Mouse (Mus musculus) forebrain, embryonic 12.5 days (tissue): Measurements from ENCODE around the gene Prdm8. TPM values are rescaled to one million over a fixed set of nuclear protein-coding genes. Genes with fewer than 3 reads are reported as not detected.

Experiments
- polyA plus RNA-seq: library from polyadenylated mRNA; unstranded; fragments of >200 nt; fragmentation: Nextera tagmentation; extraction: Ambion mirVana; gene quantifications from 2 replicates; pipeline ENCODE4 v1.2.1, GENCODE M21; 2016

Gene Prdm8
- polyA plus RNA-seq, 1 experiment from 2014 or later = 3.2 TPM

Other genes with a start within 250 kb of the Prdm8 start
- gene Antxr2, start 136.2 kb upstream of the Prdm8 start, polyA plus RNA-seq = 9.2 and 9.5 TPM in 2 replicates
- 0.36 and 0.56 TPM in 2 replicates for gene Fgf5, start 87.0 kb downstream of the Prdm8 start, polyA plus RNA-seq
- gene Cfap299, start 162.1 kb downstream of the Prdm8 start, polyA plus RNA-seq = 0.46 TPM in 1 of 2 replicates, not detected in the other